Comparison of ENCODE assay signal across 8 mouse cellular contexts in the genomic region with DNA sequence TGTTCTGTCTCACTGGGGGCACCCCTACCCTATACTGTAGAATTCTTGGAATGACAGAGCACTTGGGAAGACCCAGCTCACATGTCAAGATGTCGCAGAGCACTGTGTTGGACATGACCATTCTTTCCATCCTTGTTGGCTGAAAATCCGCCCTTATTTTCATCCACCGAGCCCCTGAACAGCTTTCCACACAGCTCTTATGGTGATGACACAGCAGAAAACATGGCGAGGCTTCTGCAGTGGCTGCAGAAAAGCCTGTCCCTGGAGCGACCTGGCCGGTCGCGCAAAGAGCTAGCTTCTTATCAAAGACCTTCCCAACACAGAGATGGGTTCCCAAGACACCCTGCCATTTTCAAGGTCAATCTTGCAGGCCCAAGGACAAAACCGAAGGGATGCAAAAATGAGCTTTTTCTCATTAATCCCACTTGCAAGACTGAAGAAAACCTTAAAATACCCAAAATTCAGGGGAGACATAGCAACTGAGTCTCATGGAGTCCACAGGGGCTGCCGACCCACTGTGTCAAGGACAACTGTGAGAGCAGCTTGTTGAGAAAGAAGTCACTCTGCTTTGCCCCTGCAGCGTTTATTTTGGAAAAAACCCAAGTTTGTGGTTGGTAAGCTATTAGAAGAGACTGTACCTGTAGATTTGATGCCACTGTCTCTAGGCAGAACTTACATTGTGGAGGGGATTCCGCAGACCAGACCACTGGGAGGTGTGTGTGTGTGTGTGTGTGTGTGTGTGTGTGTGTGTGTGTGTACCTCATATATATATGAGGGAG. TPM values are rescaled to one million over a fixed set of nuclear protein-coding genes. Genes with fewer than 3 reads are reported as not detected.
DNase-seq lines count a peak whose midpoint lies in the region; ATAC-seq and TF ChIP-seq lines count a peak whose summit lies in the region.

No protein-coding gene starts in this region.

- H3K36me3 ChIP-seq in kidney, adult 2 months (ENCODE audit: control insufficient read depth, insufficient read depth, low read length), result peaks cover 17% of the 10 kb centered on the region
- no peaks in the 10 kb centered on the region for H3K36me3 ChIP-seq in intestine, embryonic 16.5 days (ENCODE audit: control insufficient read depth, insufficient read depth, low read length)
- no peaks in the 10 kb centered on the region for H3K36me3 ChIP-seq in midbrain, embryonic 13.5 days

- DNase-seq in kidney, adult 2 months, result peak; percentile 83
- no peak for DNase-seq in kidney, adult 18-20 months
- DNase-seq in fat pad, adult 2 months (ENCODE audit: extremely low read depth, low read depth, low spot score), result peak; percentile 95
- no peak for DNase-seq in adipocyte (ENCODE audit: low spot score)
- no peak for DNase-seq in right cerebral cortex, postnatal 25 days

- TF ChIP-seq CTCF in kidney, adult 2 months (conservative IDR thresholded peaks at IDR 0.05; ENCODE audit: insufficient read depth, insufficient read length, low read depth, low read length), result no peak

- H3K4me1 ChIP-seq in kidney, adult 2 months (ENCODE audit: control insufficient read depth, insufficient read depth, low read length), result no peaks in the 10 kb centered on the region; the same call in 1 of the 2 replicates
- H3K4me1 ChIP-seq in intestine, embryonic 16.5 days (ENCODE audit: control insufficient read depth, insufficient read depth, low read length), result peaks cover 5% of the 10 kb centered on the region; the same call in 1 of the 2 replicates
- peaks cover 60% of the 10 kb centered on the region for H3K4me1 ChIP-seq in midbrain, embryonic 13.5 days (replicated peaks)

- H3K4me3 ChIP-seq in kidney, adult 2 months (ENCODE audit: insufficient read depth, low read depth, low read length), result peak overlapping the region; percentile 72
- H3K4me3 ChIP-seq in intestine, embryonic 16.5 days (ENCODE audit: low read length), result peak overlapping the region; percentile 66
- peak overlapping the region; percentile 80 for H3K4me3 ChIP-seq in midbrain, embryonic 13.5 days (replicated peaks)

- no peak for ATAC-seq in intestine, embryonic 16.5 days
- no peak for ATAC-seq in midbrain, embryonic 13.5 days
- no peak; the same call in 1 of the 2 replicates for ATAC-seq in megakaryocyte progenitor cell, adult 5-6 weeks (replicated peaks; ENCODE audit: poor library complexity)

- peak overlapping the region; percentile 89 for H3K9ac ChIP-seq in intestine, embryonic 16.5 days (ENCODE audit: low read depth, low read length)
- H3K9ac ChIP-seq in midbrain, embryonic 13.5 days (replicated peaks), result peak overlapping the region; percentile 88; the same call in 1 of the 2 replicates

- H3K27ac ChIP-seq in kidney, adult 2 months (ENCODE audit: insufficient read depth, low read depth, low read length), result peak overlapping the region; percentile 99
- H3K27ac ChIP-seq in intestine, embryonic 16.5 days (ENCODE audit: low read length), result peak overlapping the region; percentile 93
- H3K27ac ChIP-seq in midbrain, embryonic 13.5 days, result peak overlapping the region; percentile 98

- H3K27me3 ChIP-seq in kidney, adult 2 months (replicated peaks; ENCODE audit: control insufficient read depth, insufficient read depth, low read length), result no peaks in the 10 kb centered on the region
- no peaks in the 10 kb centered on the region for H3K27me3 ChIP-seq in intestine, embryonic 16.5 days (replicated peaks; ENCODE audit: control insufficient read depth, insufficient read depth, low read length)
- peaks cover 8% of the 10 kb centered on the region; the same call in 1 of the 2 replicates for H3K27me3 ChIP-seq in midbrain, embryonic 13.5 days

- H3K9me3 ChIP-seq in intestine, embryonic 16.5 days (ENCODE audit: control insufficient read depth, low read length), result no peaks in the 10 kb centered on the region
- no peaks in the 10 kb centered on the region for H3K9me3 ChIP-seq in midbrain, embryonic 13.5 days

- WGBS in kidney, adult 2 months, result 22% methylated on average over 12 of the region's 12 CpGs
- WGBS in intestine, embryonic 16.5 days, result 44% methylated on average over 12 of the region's 12 CpGs
- 57% methylated on average over 12 of the region's 12 CpGs for WGBS in midbrain, embryonic 13.5 days

- no peak for TF ChIP-seq POLR2A in kidney, adult 2 months (IDR thresholded peaks at IDR 0.05; ENCODE audit: low read depth, low read length)

- peak overlapping the region; percentile 53 for H3K4me2 ChIP-seq in intestine, embryonic 16.5 days (ENCODE audit: low read depth, low read length)
- peak overlapping the region; percentile 78 for H3K4me2 ChIP-seq in midbrain, embryonic 13.5 days (replicated peaks)

RNA-seq across cellular contexts. Expression of a gene that starts 1.2 kb away (rescaled TPM):
- polyA plus RNA-seq in kidney, adult 2 months (2012; rRNA removed), result 945 and 1,094 TPM in 2 replicates
- 184 and 199 TPM in 2 replicates for polyA plus RNA-seq in intestine, embryonic 16.5 days (2015; fragmentation: Nextera tagmentation; extraction: Ambion mirVana)
- polyA plus RNA-seq in midbrain, embryonic 13.5 days (2015; fragmentation: Nextera tagmentation; extraction: Ambion mirVana), result 90.1 and 91.0 TPM in 2 replicates
- total RNA-seq in megakaryocyte progenitor cell, adult 5-6 weeks (2015), result 10.5 and 11.8 TPM in 2 replicates
- total RNA-seq in megakaryocyte progenitor cell, adult 5-6 weeks (2017), result 7.9 and 15.2 TPM in 2 replicates

Comparison
In these comparisons a context has a peak if more than half of its experiments do, and no peak if none do; other contexts are left out.
1. DNase-seq: peak in kidney, adult 2 months (single experiment) and fat pad, adult 2 months (single experiment); none in kidney, adult 18-20 months (single experiment), adipocyte (single experiment) and right cerebral cortex, postnatal 25 days (single experiment).
2. Peak in every context shown above with its lines, with median percentiles within 50 percentile points of each other: H3K27ac ChIP-seq and H3K4me3 ChIP-seq.